Mouse (Mus musculus) kidney, adult 18-20 months (tissue): ENCODE data around the gene Ift57.
A peak's percentile ranks its signal among the peaks of the same experiment; 100 is the strongest.

Experiments used
- DNase-seq: peaks from one replicate; pipeline ENCODE4 v3.0.0; 2021

Gene Ift57

GRCm38 (mm10) chr16:49760517-49761203, 61.6 kb downstream of the Ift57 start:
- DNase-seq: no peak

GRCm38 (mm10) chr16:49761981-49762380, 62.9 kb downstream of the Ift57 start:
- DNase-seq: no peak

- DNase-seq: peak; percentile 23
Observed at GRCm38 (mm10) chr16:49766326-49766725, 67.3 kb downstream of the Ift57 start.

GRCm38 (mm10) chr16:49768491-49769031, 69.5 kb downstream of the Ift57 start:
- DNase-seq: no peak

GRCm38 (mm10) chr16:49769831-49770261, 70.8 kb downstream of the Ift57 start:
- DNase-seq: no peak

- DNase-seq: no peak
Observed at GRCm38 (mm10) chr16:49770320-49771189, 71.5 kb downstream of the Ift57 start.

GRCm38 (mm10) chr16:49771609-49772396, 72.8 kb downstream of the Ift57 start:
- no peak for DNase-seq

GRCm38 (mm10) chr16:49772576-49772975, 73.5 kb downstream of the Ift57 start:
- no peak for DNase-seq

GRCm38 (mm10) chr16:49773068-49773467, 74.0 kb downstream of the Ift57 start:
- no peak for DNase-seq

- no peak for DNase-seq
Observed at GRCm38 (mm10) chr16:49774059-49775001, 75.3 kb downstream of the Ift57 start.

GRCm38 (mm10) chr16:49775002-49775966, 76.3 kb downstream of the Ift57 start:
- DNase-seq: no peak

- DNase-seq: no peak
Observed at GRCm38 (mm10) chr16:49776981-49777380, 77.9 kb downstream of the Ift57 start.

- DNase-seq: no peak
Observed at GRCm38 (mm10) chr16:49781556-49782156, 82.6 kb downstream of the Ift57 start.

GRCm38 (mm10) chr16:49783369-49783768, 84.3 kb downstream of the Ift57 start:
- DNase-seq: no peak

- DNase-seq: no peak
Observed at GRCm38 (mm10) chr16:49786116-49786515, 87.1 kb downstream of the Ift57 start.

GRCm38 (mm10) chr16:49787714-49788113, 88.7 kb downstream of the Ift57 start:
- no peak for DNase-seq

- DNase-seq: no peak
Observed at GRCm38 (mm10) chr16:49790575-49791465, 91.8 kb downstream of the Ift57 start.

GRCm38 (mm10) chr16:49792446-49792878, 93.4 kb downstream of the Ift57 start:
- peak; percentile 23 for DNase-seq

- no peak for DNase-seq
Observed at GRCm38 (mm10) chr16:49793596-49793995, 94.6 kb downstream of the Ift57 start.
